Mouse (Mus musculus) erythroid progenitor cell, adult 5-6 weeks (primary cell): ENCODE data around the gene Fgfr1op. TPM values are rescaled to one million over a fixed set of nuclear protein-coding genes. Genes with fewer than 3 reads are reported as not detected.
"Not testable (repeated sequence)": the region's sequence is repeated elsewhere in the genome, so short reads cannot be mapped to it uniquely, and the experiment has no call there.

Experiments
- ATAC-seq: replicated peaks from 2 replicates; pipeline ENCODE4 v1.8.0; 2016; ENCODE audit warnings: moderate number of reproducible peaks, mild to moderate bottlenecking, moderate TSS enrichment, inconsistent platforms; ENCODE audit not compliant: poor library complexity, low FRiP score, severe bottlenecking
- total RNA-seq, 2 experiments: library from RNA; stranded (forward) in 1 of 2; stranded (reverse) in 1 of 2; fragments of 150-400 nt in 1 of 2; fragments of 186-747, 209-891 nt in 1 of 2; gene quantifications; 2 replicates each; pipeline versions ENCODE4 v1.2.3 to v1.2.4; 2015 to 2017; ENCODE audit warnings: low replicate concordance in 2 of 2

Fgfr1op gene
- total RNA-seq, 2 experiments from 2014 or later: 23.5 to 28.3 TPM

GRCm38 (mm10) chr17:8166454-8166853 is 1.2 kb downstream of the Fgfr1op start:
- not testable (repeated sequence) for ATAC-seq

GRCm38 (mm10) chr17:8167436-8167835 is 2.1 kb downstream of the Fgfr1op start:
- not testable (repeated sequence) for ATAC-seq

DNA sequence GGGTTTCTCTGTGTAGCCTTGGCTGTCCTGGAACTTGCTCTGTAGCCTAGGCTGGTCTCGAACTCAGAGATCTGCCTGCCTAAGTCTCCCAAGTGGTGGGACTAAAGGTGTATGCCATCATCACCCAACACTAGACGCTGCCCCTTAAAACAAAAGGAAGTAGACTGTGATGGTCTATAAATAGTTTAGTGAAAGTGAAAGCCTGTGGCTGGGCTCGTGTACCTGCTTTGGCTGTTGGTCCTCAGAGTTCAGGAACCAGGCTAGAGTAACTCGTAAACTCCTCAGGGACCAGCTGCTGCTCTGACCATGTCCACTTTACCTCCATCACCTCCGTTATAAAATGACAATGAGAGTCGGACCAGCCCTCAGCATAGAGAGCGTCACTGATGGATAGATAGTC is 5.0 kb downstream of the Fgfr1op start:
- ATAC-seq: no peak

- no peak for ATAC-seq
Observed at GRCm38 (mm10) chr17:8171081-8171480, 5.8 kb downstream of the Fgfr1op start.

- ATAC-seq: no peak
Observed at GRCm38 (mm10) chr17:8177090-8177489, 11.8 kb downstream of the Fgfr1op start.

- no peak for ATAC-seq
Observed at GRCm38 (mm10) chr17:8183815-8184214, 18.5 kb downstream of the Fgfr1op start.

DNA sequence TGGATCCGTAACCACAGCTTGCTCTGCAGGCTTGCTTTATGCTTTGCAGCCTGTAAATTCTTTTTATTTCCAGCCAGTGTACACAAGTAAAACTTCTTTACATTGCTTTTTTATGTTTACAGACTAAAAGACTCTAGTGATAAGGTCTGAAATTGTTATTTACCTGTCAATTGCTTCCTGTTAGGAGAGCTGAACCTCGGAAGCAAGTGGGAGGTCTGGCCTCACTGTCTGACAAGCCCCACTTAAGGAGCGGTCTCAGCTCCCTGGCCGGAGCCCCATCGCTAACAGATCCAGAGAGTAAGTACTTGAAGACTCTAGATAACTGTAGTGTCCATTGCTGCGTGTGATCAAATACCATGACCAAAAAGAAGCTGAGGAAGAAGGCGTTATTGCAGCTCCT is 18.9 kb downstream of the Fgfr1op start:
- no peak for ATAC-seq

- ATAC-seq: no peak
Observed at GRCm38 (mm10) chr17:8193678-8194077, 28.4 kb downstream of the Fgfr1op start.

- no peak for ATAC-seq
Observed at GRCm38 (mm10) chr17:8195685-8196376, 30.5 kb downstream of the Fgfr1op start.

- no peak for ATAC-seq
Observed at GRCm38 (mm10) chr17:8197652-8198051, 32.4 kb downstream of the Fgfr1op start.

DNA sequence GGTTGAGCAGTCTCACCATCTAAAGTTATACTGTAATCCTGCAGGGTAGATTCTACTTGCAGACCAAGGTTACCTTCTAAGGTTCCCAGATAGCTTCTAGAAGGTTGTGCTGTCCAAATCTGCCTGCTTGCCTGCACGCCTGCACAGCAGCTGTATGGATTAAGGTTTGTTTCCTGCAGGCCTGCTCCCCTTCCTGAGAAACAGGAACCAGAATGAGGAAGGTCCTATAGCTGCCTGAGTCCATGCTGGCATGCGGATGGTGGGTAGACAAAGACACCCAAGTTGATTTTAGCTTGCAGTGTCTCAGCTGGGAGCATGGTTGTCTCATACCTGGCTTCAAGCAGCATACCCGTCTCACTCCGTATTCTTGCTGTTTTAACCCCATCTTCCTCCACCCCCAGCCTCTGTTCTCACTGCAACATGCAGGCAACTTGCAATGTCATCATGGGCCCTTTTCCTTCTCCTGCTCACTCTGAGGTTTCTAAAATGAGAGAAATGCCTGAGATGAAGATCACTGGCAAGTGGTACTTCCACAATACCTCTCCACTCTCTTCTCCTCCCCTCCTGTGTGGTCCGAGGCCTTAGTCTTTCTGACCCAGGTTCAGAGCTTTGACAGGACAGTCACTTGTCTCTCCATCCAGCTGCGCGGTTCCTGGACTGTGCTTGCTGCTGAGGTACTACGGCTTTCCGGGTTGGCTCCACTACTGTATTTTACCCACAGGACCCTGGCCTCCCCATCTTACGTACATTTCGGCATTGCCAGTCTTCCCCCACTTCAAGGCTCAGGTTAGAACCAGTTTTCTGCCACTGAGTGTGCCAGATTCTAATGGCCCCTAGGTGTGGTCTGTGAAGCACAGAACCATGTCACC is 34.0 kb downstream of the Fgfr1op start:
- ATAC-seq: no peak

GRCm38 (mm10) chr17:8199936-8200330 is 34.6 kb downstream of the Fgfr1op start:
- ATAC-seq: no peak; the same call in 1 of the 2 replicates

GRCm38 (mm10) chr17:8203487-8203886 is 38.2 kb downstream of the Fgfr1op start:
- ATAC-seq: no peak

GRCm38 (mm10) chr17:8205221-8205631 is 39.9 kb downstream of the Fgfr1op start:
- not testable (repeated sequence) for ATAC-seq

DNA sequence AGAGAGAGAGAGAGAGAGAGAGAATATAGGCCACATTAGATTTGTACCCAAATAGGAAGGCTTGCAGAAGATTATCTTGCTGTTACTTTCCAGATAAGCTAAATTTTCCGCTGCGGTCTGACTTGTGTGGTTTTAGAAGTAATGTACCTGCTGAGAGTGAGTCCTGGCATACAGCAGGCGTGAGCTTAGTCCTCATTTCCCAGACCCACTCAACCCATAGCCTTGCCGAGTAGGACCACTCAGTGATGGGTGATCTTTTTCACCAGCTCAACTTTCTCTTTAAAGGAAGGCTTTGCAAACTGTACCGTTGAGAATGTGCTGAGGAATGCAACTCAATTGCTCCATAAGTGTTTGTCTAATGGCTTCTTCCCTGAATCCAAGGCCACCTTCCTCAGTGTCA is 41.4 kb downstream of the Fgfr1op start:
- no peak for ATAC-seq

DNA sequence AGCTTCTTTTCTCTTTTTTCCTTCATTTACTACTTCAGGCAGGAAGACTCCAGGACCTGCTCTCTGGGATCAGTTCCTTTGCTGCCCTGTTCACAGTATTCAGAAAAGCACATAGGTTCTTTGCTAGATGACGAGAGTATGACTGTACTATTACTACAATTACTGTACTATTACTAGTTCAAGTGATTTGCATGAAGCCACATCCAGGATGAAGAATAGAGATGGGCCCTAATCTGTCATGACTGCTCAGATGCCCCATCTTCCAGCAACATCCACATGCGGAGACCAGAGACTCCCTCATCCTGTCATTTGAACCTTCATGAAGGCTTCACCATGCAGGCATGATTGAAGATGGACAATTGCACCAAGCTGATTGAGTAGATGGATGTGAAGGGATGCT is 44.4 kb downstream of the Fgfr1op start:
- ATAC-seq: no peak

DNA sequence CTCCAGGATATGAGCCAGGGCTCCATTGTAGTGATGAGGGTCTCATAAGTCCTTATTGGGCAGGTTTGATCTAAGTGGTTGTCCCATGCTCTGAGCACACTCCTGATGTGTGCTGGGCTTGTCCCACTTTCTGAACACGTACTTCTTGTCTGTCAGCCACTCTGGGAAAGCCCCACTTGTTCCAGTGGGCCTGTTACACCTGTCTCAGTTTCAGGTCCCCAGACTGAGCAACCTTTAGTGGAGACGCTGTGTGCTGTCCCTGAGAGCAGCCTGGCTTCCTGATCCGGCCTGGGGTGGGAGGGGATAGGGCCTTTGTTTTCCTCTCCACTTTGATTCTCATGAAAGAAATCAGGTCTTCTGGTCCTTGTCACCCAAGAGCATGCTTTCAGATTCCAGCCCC is 44.9 kb downstream of the Fgfr1op start:
- ATAC-seq: no peak

- ATAC-seq: no peak
Observed at GRCm38 (mm10) chr17:8210675-8211074, 45.4 kb downstream of the Fgfr1op start.

- ATAC-seq: no peak
Observed at GRCm38 (mm10) chr17:8211399-8211798, 46.1 kb downstream of the Fgfr1op start.

DNA sequence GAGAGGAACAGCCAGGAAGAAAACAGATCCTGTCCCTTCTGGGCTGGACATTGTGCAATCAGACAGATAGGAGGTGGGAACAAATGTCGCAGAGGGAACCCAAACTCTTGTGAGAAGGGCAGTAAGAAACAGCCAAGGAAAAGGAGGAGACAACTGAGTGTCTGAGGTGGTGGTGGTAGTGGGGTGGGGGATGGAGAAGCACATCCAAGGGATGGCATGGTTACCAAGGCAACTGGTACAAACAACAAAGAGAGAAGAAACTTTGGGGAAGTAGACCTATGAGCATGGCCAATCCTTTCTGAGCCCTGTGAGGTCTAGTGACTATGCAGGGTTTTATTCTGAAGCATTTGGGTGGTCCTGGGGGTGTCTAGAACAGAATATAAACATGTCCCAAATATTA is 49.1 kb downstream of the Fgfr1op start:
- no peak for ATAC-seq
